Mouse (Mus musculus) thymus, adult 2 months (tissue): ENCODE results near the gene Gm20388.

Experiments used
- CTCF ChIP-seq: fragments of 200-500 bp; IDR thresholded peaks from 2 replicates; pipeline ENCODE4 v1.5.1; 2012; ENCODE audit warnings: mild to moderate bottlenecking, control low read depth, low read length, moderate library complexity, borderline replicate concordance; ENCODE audit not compliant: control insufficient read depth, poor library complexity, insufficient read depth; ENCODE audit errors: extremely low read depth
- POLR2A ChIP-seq: fragments of 200-500 bp; IDR thresholded peaks from 2 replicates; pipeline ENCODE4 v1.6.1; 2012; ENCODE audit warnings: mild to moderate bottlenecking, low read length, control low read depth, moderate library complexity; ENCODE audit not compliant: control insufficient read depth, poor library complexity, insufficient read depth; ENCODE audit errors: extremely low read depth

GRCm38 (mm10) chr8:123298301-123298700 lies 3387.7 kb downstream of the Gm20388 start:
- no peak for TF ChIP-seq CTCF
- no peak for TF ChIP-seq POLR2A
